Mouse (Mus musculus) kidney, postnatal 0 days (tissue): Measurements from ENCODE around the gene Aldh2. TPM values are rescaled to one million over a fixed set of nuclear protein-coding genes. Genes with fewer than 3 reads are reported as not detected.

Experiments used
- ATAC-seq: fragments of 200-750 bp; cut with Nextera tagmentation; replicated peaks from 2 replicates; pipeline ENCODE4 v1.8.0; 2017; ENCODE audit warnings: low read depth, moderate number of reproducible peaks, moderate TSS enrichment, moderate library complexity; ENCODE audit not compliant: low FRiP score
- DNase-seq: peaks from one replicate; pipeline ENCODE4 v3.0.0-alpha.2; 2016; ENCODE audit warnings: low spot score
- H3K27ac ChIP-seq: fragments of 300-500 bp; sonication (generic); 2 replicates; pipeline ENCODE4 v1.5.1; 2014; ENCODE audit warnings: mild to moderate bottlenecking
- H3K27me3 ChIP-seq: fragments of 300-500 bp; sonication (generic); 2 replicates; pipeline ENCODE4 v1.6.1; 2014; ENCODE audit warnings: low read length, mixed read lengths; ENCODE audit not compliant: insufficient read depth
- H3K36me3 ChIP-seq: fragments of 300-500 bp; sonication (generic); 2 replicates; pipeline ENCODE4 v1.6.1; 2014; ENCODE audit warnings: low read length, mixed read lengths; ENCODE audit not compliant: insufficient read depth
- H3K4me1 ChIP-seq: fragments of 300-500 bp; sonication (generic); replicated peaks from 2 replicates; pipeline ENCODE4 v1.6.1; 2014; ENCODE audit warnings: antibody characterized with exemption, low read length, mixed read lengths; ENCODE audit not compliant: insufficient read depth
- H3K4me2 ChIP-seq: fragments of 300-500 bp; sonication (generic); 2 replicates; pipeline ENCODE4 v1.6.1; 2014; ENCODE audit warnings: mild to moderate bottlenecking, low read length, moderate library complexity, mixed read lengths
- H3K4me3 ChIP-seq: fragments of 300-500 bp; sonication (generic); replicated peaks from 2 replicates; pipeline ENCODE4 v1.5.1; 2014; ENCODE audit warnings: low read depth, low read length
- H3K9ac ChIP-seq: fragments of 300-500 bp; sonication (generic); 2 replicates; pipeline ENCODE4 v1.6.1; 2014; ENCODE audit warnings: low read depth, low read length
- H3K9me3 ChIP-seq: fragments of 300-500 bp; sonication (generic); replicated peaks from 2 replicates; pipeline ENCODE4 v1.6.1; 2016; ENCODE audit warnings: low read length, inconsistent platforms, mixed read lengths
- CTCF ChIP-seq: IDR thresholded peaks from 2 replicates; pipeline ENCODE4 v1.5.1; 2016; ENCODE audit warnings: antibody characterized with exemption, low read depth, mild to moderate bottlenecking, moderate library complexity
- WGBS: fragments of 180-500 bp; shearing (Covaris S2); extraction: QIAGEN DNeasy Blood & Tissue Kit; methylation state at CpG from one replicate; pipeline ENCODE4 v1.1.7; 2014; 5-methylcytosine and 5-hydroxymethylcytosine counted together
- polyA plus RNA-seq: library from polyadenylated mRNA; unstranded; fragments of >200 nt; fragmentation: Nextera tagmentation; extraction: Ambion mirVana; gene quantifications from 2 replicates; pipeline ENCODE4 v1.2.1, GENCODE M21; 2015

Aldh2 gene
- polyA plus RNA-seq, 1 experiment from 2014 or later = 203 TPM

GRCm38 (mm10) chr5:121545793-121546529 is 47.7 kb downstream of the Aldh2 start, which contains the start of gene Mapkapk5:
Mapkapk5 (minus strand) TSS chr5:121545905.
- ATAC-seq (peak; percentile 93), DNase-seq (peak; percentile 97)
- Histone ChIP-seq H3K4me1 (peaks cover 7% of the 10 kb centered on the region), H3K9me3 (no peaks in the 10 kb centered on the region), H3K4me2 (peak within 1 kb of the TSS; percentile 75), H3K36me3 (no peaks in the 10 kb centered on the region), H3K27ac (peak within 1 kb of the TSS; percentile 95), H3K4me3 (peak within 1 kb of the TSS; percentile 57), H3K27me3 (no peaks in the 10 kb centered on the region), H3K9ac (peak within 1 kb of the TSS; percentile 98)
- TF ChIP-seq CTCF = no peak
- WGBS = 1% methylated on average over 55 of the region's 55 CpGs

GRCm38 (mm10) chr5:121544910-121545792 is 48.5 kb downstream of the Aldh2 start, which contains the start of the genes Adam1a and Gm42878:
Adam1a (minus strand) TSS chr5:121545482.
Gm42878 (minus strand) TSS chr5:121545482.
- peak; percentile 33 for DNase-seq
- peak; percentile 63 for ATAC-seq
- peak within 1 kb of the TSS; percentile 95 for H3K27ac ChIP-seq
- H3K9me3 ChIP-seq = no peaks in the 10 kb centered on the region
- H3K27me3 ChIP-seq = no peaks in the 10 kb centered on the region
- H3K9ac ChIP-seq = peak within 1 kb of the TSS; percentile 98
- H3K4me3 ChIP-seq = peak within 1 kb of the TSS; percentile 57
- WGBS = under 1% methylated on average over 62 of the region's 97 CpGs
- H3K36me3 ChIP-seq = no peaks in the 10 kb centered on the region
- peak within 1 kb of the TSS; percentile 75 for H3K4me2 ChIP-seq
- TF ChIP-seq CTCF = no peak
- H3K4me1 ChIP-seq = peaks cover 7% of the 10 kb centered on the region

GRCm38 (mm10) chr5:121543370-121543769 is 50.3 kb downstream of the Aldh2 start:
- H3K27ac ChIP-seq = no peak overlapping the region
- 0 out of 2 replicates have a peak, but pooled peaks cover 4% of the 10 kb centered on the region for H3K36me3 ChIP-seq
- no peak for TF ChIP-seq CTCF
- ATAC-seq (no peak), DNase-seq (no peak)
- no peak overlapping the region for H3K4me2 ChIP-seq
- peaks cover 7% of the 10 kb centered on the region for H3K4me1 ChIP-seq
- H3K9me3 ChIP-seq = no peaks in the 10 kb centered on the region
- no peak overlapping the region for H3K4me3 ChIP-seq
- no peak overlapping the region for H3K9ac ChIP-seq
- H3K27me3 ChIP-seq = no peaks in the 10 kb centered on the region
- 57% methylated on average over 3 of the region's 3 CpGs for WGBS

DNA sequence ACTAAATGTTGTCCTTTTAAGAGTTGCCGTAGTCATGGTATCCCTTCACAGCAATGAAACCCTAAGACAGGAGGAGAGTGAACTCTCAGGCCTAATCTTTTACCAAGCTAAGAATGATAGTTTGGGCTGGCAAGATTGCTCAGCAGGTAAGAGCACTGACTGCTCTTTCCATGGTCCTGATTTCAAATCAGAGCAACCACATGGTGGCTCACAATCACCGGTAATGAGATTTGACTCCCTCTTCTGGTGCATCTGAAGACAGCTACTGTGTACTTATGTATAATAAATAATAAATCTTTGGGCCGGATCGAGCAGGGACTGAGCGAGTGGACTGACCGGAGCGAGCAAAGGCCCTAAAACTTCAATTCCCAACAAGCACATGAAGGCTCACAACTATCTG is 52.4 kb downstream of the Aldh2 start:
- ATAC-seq (no peak), DNase-seq (no peak)
- WGBS = 81% methylated on average over 7 of the region's 7 CpGs
- no peak overlapping the region for H3K9ac ChIP-seq
- H3K4me3 ChIP-seq = no peak overlapping the region
- H3K4me1 ChIP-seq = peaks cover 7% of the 10 kb centered on the region
- TF ChIP-seq CTCF = peak; percentile 42
- no peak overlapping the region for H3K4me2 ChIP-seq
- no peaks in the 10 kb centered on the region for H3K9me3 ChIP-seq
- H3K27me3 ChIP-seq = no peaks in the 10 kb centered on the region
- no peak overlapping the region for H3K27ac ChIP-seq
- 0 out of 2 replicates have a peak, but pooled peaks cover 7% of the 10 kb centered on the region for H3K36me3 ChIP-seq

GRCm38 (mm10) chr5:121540066-121540465 is 53.6 kb downstream of the Aldh2 start:
- Histone ChIP-seq H3K4me3 (no peak overlapping the region), H3K27me3 (no peaks in the 10 kb centered on the region), H3K4me1 (peaks cover 7% of the 10 kb centered on the region), H3K9me3 (no peaks in the 10 kb centered on the region), H3K4me2 (no peak overlapping the region), H3K27ac (no peak overlapping the region), H3K36me3 (0 out of 2 replicates have a peak, but pooled peaks cover 15% of the 10 kb centered on the region), H3K9ac (no peak overlapping the region)
- ATAC-seq = no peak
- WGBS = 95% methylated on average over 5 of the region's 5 CpGs
- no peak for DNase-seq
- no peak for TF ChIP-seq CTCF

- no peak overlapping the region for H3K27ac ChIP-seq
- DNase-seq (no peak), ATAC-seq (no peak)
- no peak for TF ChIP-seq CTCF
- no peak overlapping the region for H3K4me3 ChIP-seq
- no peak overlapping the region for H3K9ac ChIP-seq
- WGBS = 89% methylated on average over 2 of the region's 2 CpGs
- no peaks in the 10 kb centered on the region; the same call in 1 of the 2 replicates for H3K4me1 ChIP-seq
- H3K9me3 ChIP-seq = no peaks in the 10 kb centered on the region
- H3K4me2 ChIP-seq = no peak overlapping the region
- peaks cover 28% of the 10 kb centered on the region; the same call in 1 of the 2 replicates for H3K36me3 ChIP-seq
- no peaks in the 10 kb centered on the region for H3K27me3 ChIP-seq
Observed at GRCm38 (mm10) chr5:121537588-121537987, 56.0 kb downstream of the Aldh2 start.
